Mouse (Mus musculus): ENCODE data around the gene Crebrf. TPM values are rescaled to one million over a fixed set of nuclear protein-coding genes. Genes with fewer than 3 reads are reported as not detected.

The Crebrf gene
- total RNA-seq, 2 experiments from 2014 or later: 45.3 to 45.4 TPM

GRCm38 (mm10) chr17:26778001-26778400 lies 62.6 kb downstream of the Crebrf start:
- DNase-seq (ENCODE audit: low spot score in 2 of 2): no peak

- DNase-seq (ENCODE audit: low spot score in 2 of 2): peak in 1 of 2 experiments; percentile 48
Observed at GRCm38 (mm10) chr17:26778430-26779100, 63.1 kb downstream of the Crebrf start.

GRCm38 (mm10) chr17:26779471-26779870 lies 64.0 kb downstream of the Crebrf start:
- DNase-seq (ENCODE audit: low spot score in 2 of 2): no peak

- DNase-seq (ENCODE audit: low spot score in 2 of 2): peak; percentile 82 to 83
Observed at GRCm38 (mm10) chr17:26780750-26781571, 65.5 kb downstream of the Crebrf start, which contains the start of gene Bnip1. Bnip1 (plus strand) TSS chr17:26781066.

- DNase-seq (ENCODE audit: low spot score in 2 of 2): no peak
Observed at GRCm38 (mm10) chr17:26781610-26782043, 66.2 kb downstream of the Crebrf start.

- no peak for DNase-seq (ENCODE audit: low spot score in 2 of 2)
Observed at GRCm38 (mm10) chr17:26784525-26784924, 69.1 kb downstream of the Crebrf start.

- DNase-seq (ENCODE audit: low spot score in 2 of 2): no peak
Observed at GRCm38 (mm10) chr17:26786586-26786985, 71.1 kb downstream of the Crebrf start.

- no peak for DNase-seq (ENCODE audit: low spot score in 2 of 2)
Observed at GRCm38 (mm10) chr17:26788986-26789385, 73.5 kb downstream of the Crebrf start.

GRCm38 (mm10) chr17:26789460-26790268 lies 74.2 kb downstream of the Crebrf start:
- DNase-seq (ENCODE audit: low spot score in 2 of 2): no peak

GRCm38 (mm10) chr17:26790269-26791214 lies 75.1 kb downstream of the Crebrf start:
- DNase-seq (ENCODE audit: low spot score in 2 of 2): no peak

GRCm38 (mm10) chr17:26791580-26791979 lies 76.1 kb downstream of the Crebrf start:
- DNase-seq (ENCODE audit: low spot score in 2 of 2): no peak

- DNase-seq (ENCODE audit: low spot score in 2 of 2): peak in 1 of 2 experiments; percentile 34
Observed at GRCm38 (mm10) chr17:26792096-26792495, 76.6 kb downstream of the Crebrf start.

- no peak for DNase-seq (ENCODE audit: low spot score in 2 of 2)
Observed at GRCm38 (mm10) chr17:26793068-26793765, 77.8 kb downstream of the Crebrf start.

GRCm38 (mm10) chr17:26794744-26795143 lies 79.3 kb downstream of the Crebrf start:
- peak in 1 of 2 experiments; percentile 45 for DNase-seq (ENCODE audit: low spot score in 2 of 2)

- DNase-seq (ENCODE audit: low spot score in 2 of 2): no peak
Observed at GRCm38 (mm10) chr17:26795386-26795785, 79.9 kb downstream of the Crebrf start.

- DNase-seq (ENCODE audit: low spot score in 2 of 2): no peak
Observed at GRCm38 (mm10) chr17:26797379-26798128, 82.1 kb downstream of the Crebrf start.

- DNase-seq (ENCODE audit: low spot score in 2 of 2): no peak
Observed at GRCm38 (mm10) chr17:26802886-26803285, 87.4 kb downstream of the Crebrf start.

- no peak for DNase-seq (ENCODE audit: low spot score in 2 of 2)
Observed at GRCm38 (mm10) chr17:26812607-26813006, 97.2 kb downstream of the Crebrf start.

GRCm38 (mm10) chr17:26813497-26813896 lies 98.0 kb downstream of the Crebrf start:
- no peak for DNase-seq (ENCODE audit: low spot score in 2 of 2)

Data from layer of hippocampus, postnatal 14 days (tissue).